Mouse (Mus musculus) 3134 (cell line): ENCODE measurements around the gene Pafah1b2.

Experiments
- DNase-seq: peaks from one replicate; pipeline ENCODE4 v3.0.0-alpha.2; 2011; ENCODE audit warnings: low spot score; ENCODE audit not compliant: insufficient read length; ENCODE audit errors: extremely low read depth

Gene Pafah1b2

GRCm38 (mm10) chr9:45983676-45984408 is 28.6 kb downstream of the Pafah1b2 start:
- DNase-seq = peak; percentile 43

GRCm38 (mm10) chr9:45981331-45981730 is 31.2 kb downstream of the Pafah1b2 start:
- DNase-seq = no peak

- no peak for DNase-seq
Observed at GRCm38 (mm10) chr9:45980611-45981010, 31.9 kb downstream of the Pafah1b2 start.

GRCm38 (mm10) chr9:45979778-45980177 is 32.7 kb downstream of the Pafah1b2 start:
- no peak for DNase-seq

GRCm38 (mm10) chr9:45976884-45977283 is 35.6 kb downstream of the Pafah1b2 start:
- DNase-seq = no peak

GRCm38 (mm10) chr9:45963577-45963976 is 48.9 kb downstream of the Pafah1b2 start:
- no peak for DNase-seq

GRCm38 (mm10) chr9:45961855-45962254 is 50.6 kb downstream of the Pafah1b2 start:
- DNase-seq = no peak

GRCm38 (mm10) chr9:45959661-45960060 is 52.8 kb downstream of the Pafah1b2 start:
- DNase-seq = no peak

- DNase-seq = no peak
Observed at GRCm38 (mm10) chr9:45958851-45959250, 53.6 kb downstream of the Pafah1b2 start.

- DNase-seq = no peak
Observed at GRCm38 (mm10) chr9:45958023-45958670, 54.3 kb downstream of the Pafah1b2 start.

GRCm38 (mm10) chr9:45955107-45955963 is 57.2 kb downstream of the Pafah1b2 start, which contains the start of gene Sidt2:
Gene Sidt2, minus strand, starts transcription at chr9:45955258.
- peak; percentile 86 for DNase-seq

GRCm38 (mm10) chr9:45954294-45955106 is 58.0 kb downstream of the Pafah1b2 start:
- DNase-seq = peak; percentile 80

- no peak for DNase-seq
Observed at GRCm38 (mm10) chr9:45953511-45954293, 58.8 kb downstream of the Pafah1b2 start.

GRCm38 (mm10) chr9:45952890-45953289 is 59.6 kb downstream of the Pafah1b2 start:
- DNase-seq = no peak

GRCm38 (mm10) chr9:45952057-45952456 is 60.4 kb downstream of the Pafah1b2 start:
- no peak for DNase-seq

GRCm38 (mm10) chr9:45946872-45947183 is 65.7 kb downstream of the Pafah1b2 start:
- no peak for DNase-seq

GRCm38 (mm10) chr9:45946182-45946871 is 66.2 kb downstream of the Pafah1b2 start:
- no peak for DNase-seq

- DNase-seq = no peak
Observed at GRCm38 (mm10) chr9:45945721-45946120, 66.8 kb downstream of the Pafah1b2 start.
